Mouse (Mus musculus) thymus, adult 2 months (tissue): Measurements from ENCODE around the gene Itga1.

ENCODE experiments used
- CTCF ChIP-seq: fragments of 200-500 bp; IDR thresholded peaks from 2 replicates; pipeline ENCODE4 v1.5.1; 2012; ENCODE audit warnings: mild to moderate bottlenecking, control low read depth, low read length, moderate library complexity, borderline replicate concordance; ENCODE audit not compliant: control insufficient read depth, poor library complexity, insufficient read depth; ENCODE audit errors: extremely low read depth
- POLR2A ChIP-seq: fragments of 200-500 bp; IDR thresholded peaks from 2 replicates; pipeline ENCODE4 v1.6.1; 2012; ENCODE audit warnings: mild to moderate bottlenecking, low read length, control low read depth, moderate library complexity; ENCODE audit not compliant: control insufficient read depth, poor library complexity, insufficient read depth; ENCODE audit errors: extremely low read depth

DNA sequence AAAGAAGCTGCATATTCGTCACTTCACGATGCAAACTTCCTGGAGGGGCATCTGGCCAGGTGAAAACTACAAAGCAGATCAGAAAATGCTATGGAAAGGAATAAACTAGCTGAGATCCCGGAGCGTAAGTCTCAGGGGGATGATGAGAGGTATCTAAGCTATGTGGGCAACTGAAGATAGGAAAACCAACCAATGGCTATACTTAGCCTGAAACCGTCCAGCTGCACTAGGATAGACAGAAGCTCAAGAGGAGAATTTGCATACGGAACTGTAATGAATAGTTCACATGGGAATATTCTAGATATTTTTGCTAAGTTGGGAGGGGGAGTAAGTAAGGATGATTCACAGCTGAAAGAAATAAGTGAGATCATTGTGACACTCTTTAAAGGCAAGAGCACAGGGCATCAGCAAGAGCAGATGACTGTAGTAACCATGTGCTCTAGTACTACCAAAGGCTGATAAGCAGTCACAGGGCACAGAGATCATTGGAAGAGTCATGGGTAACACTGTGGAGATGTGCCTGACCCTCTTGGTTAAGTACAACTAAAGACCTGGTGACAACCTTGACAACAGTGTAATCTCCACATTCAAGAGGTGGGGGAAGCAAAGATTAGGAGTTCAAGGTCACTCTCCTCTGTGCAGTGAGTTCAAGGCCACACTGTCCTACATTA, 79.5 kb downstream of the Itga1 start:
- TF ChIP-seq CTCF = no peak
- no peak for TF ChIP-seq POLR2A
